Mouse (Mus musculus): ENCODE measurements at regions not wholly inside any gene's neighbourhood (a gene's known extent, or its start where the extent isn't known, plus 50 kb on each side); places are given as distances from the start of the nearest gene placed in this dataset.

DNA sequence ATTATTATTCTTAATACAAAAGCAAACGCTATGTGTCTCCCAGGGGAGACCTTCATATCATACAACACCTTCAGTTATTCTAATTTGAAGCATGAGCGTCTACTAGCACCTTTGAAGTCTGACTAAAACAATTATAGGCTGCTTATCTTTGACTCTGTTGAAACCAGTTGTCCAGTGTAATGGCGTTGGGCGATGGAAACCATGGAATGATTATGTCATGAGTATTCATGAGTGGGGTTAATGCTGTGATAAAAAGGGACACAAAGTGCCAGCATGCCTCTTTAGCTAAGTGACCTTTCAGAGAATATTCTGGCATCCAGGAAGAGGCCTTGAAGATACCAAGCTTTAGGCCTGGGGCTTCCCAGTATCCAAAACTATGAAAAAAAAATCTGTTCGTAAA lies 53.6 kb upstream of the Tent5a start:
- DNase-seq (ENCODE audit: extremely low spot score, low spot score), result no peak

DNA sequence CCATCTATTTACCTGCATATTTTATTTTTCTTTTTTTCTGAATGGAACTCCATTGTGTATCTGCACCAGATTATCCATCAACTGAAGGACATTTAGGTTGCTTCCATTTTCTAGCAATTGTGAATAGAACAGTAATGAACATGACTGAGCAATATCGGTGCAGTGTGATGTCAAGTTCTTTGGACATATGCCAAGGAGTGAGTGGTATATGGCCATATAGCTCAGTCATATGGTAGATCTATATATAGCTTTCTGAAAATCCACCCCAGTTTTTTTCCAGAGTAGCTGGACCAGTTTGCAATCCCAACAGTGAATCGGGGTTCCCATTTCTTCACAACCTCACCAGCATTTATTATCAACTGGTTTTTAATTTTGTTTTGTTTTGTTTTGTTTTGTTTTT lies 52.0 kb upstream of the Tent5a start:
- no peak for DNase-seq (ENCODE audit: extremely low spot score, low spot score)
